Mouse (Mus musculus): ENCODE results near the gene Atf1.

Atf1 gene

GRCm38 (mm10) chr15:100227663-100228534 is at the start of gene Atf1:
Atf1 (plus strand) TSS chr15:100227819.
- DNase-seq = peak; percentile 97

DNA sequence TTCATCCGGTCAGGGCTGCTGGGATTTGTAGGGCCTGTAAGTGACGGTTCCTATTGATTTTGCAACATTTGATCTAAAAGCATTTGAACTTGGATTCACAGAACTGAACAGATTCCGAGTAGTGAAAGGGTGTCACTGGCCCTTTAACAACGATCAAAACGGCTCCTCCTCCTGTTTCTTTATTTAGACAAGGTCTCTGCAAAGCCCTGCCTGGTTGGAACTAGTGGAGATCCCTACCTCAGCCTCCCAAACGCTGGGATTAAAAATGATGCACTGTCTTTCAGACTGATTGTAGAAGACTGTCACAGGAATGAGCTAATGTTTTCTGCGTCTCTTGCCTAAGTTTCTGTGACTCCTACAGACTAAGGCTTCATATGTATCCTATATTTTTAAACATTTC is 49.1 kb upstream of the Atf1 start:
- no peak for DNase-seq

DNA sequence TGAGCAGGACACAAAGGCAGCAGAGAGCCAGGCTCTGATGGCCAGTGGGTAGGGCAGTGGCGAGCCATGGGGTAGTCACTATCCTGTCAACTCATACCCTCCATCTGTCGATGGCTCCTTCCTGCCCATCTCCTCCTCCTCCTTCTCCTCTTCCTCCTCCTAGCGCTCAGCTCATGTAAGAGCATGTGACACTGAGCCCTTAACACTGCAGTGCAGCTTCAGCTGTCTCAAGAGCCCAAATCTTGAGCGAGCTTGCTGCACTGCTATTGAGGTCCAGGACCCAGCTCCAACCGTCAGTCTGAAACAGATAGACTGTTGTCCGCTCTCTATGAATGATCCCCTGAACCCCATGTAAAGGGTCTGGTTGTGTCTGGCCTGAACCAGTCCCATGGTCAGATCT is 47.9 kb upstream of the Atf1 start:
- no peak for DNase-seq

DNA sequence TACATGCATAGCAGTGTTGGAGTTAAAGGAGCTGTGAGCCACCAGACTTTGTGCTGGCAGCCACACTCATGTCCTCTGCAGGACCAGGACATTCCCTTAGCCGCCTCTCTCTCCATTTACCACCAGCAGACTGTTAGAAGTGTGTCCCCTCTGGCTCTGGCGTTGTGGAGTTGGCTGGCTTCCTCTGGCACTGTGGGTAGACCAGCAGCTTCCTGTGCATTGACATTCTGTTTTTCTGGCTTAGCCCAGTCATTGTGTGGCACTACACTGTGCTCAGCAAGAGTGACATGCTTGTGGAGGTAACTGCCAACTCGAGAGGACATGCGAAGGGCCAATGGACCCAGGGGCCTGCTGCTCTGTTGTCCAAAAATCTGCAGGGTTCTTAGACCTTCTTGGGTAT is 47.4 kb upstream of the Atf1 start:
- DNase-seq = no peak

GRCm38 (mm10) chr15:100181841-100182240 is 45.8 kb upstream of the Atf1 start:
- no peak for DNase-seq

- no peak for DNase-seq
Measured at GRCm38 (mm10) chr15:100182526-100183280, 44.9 kb upstream of the Atf1 start.

GRCm38 (mm10) chr15:100183510-100183909 is 44.1 kb upstream of the Atf1 start:
- DNase-seq = no peak

- no peak for DNase-seq
Measured at GRCm38 (mm10) chr15:100184821-100185496, 42.7 kb upstream of the Atf1 start.

DNA sequence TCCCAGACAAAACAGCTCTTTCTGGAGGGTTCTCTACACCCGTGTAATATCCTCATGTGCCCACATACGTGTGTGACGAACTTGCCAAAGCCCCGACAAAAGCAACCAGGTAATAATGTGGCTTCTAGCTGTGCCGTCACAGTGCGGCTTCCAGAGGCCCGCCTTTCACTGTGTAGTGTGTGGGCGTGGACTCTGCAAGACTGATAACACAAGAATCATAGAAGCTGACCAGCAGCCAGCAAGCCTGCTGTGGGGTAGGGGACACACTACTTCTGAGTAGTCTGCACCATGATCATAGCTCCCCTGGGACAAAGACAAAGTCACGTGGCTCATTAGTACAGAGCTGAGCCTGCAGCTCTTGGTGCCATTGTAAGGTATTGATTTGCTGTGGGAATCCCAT is 41.4 kb upstream of the Atf1 start:
- DNase-seq = no peak

- no peak for DNase-seq
Measured at GRCm38 (mm10) chr15:100186882-100187672, 40.5 kb upstream of the Atf1 start.

DNA sequence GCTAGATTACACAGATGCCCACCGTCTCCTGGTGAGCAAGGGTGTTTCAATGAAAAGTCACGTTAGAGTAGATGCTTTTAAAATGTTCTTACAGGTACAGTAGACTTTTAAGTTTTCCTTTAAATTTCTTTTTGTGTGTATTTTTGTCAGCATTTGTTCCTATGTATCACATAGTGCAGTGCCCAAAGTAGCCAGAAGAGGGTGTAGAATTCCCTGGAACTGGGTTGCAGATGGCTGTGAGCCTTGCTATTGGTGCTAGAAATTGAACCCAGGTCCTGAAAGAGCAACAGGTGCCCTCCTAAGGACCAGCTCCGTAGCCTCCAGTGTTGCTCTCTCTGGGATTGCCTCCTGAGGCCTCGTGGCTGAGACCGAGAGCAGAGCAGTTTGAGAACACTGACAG is 39.1 kb upstream of the Atf1 start:
- DNase-seq = peak; percentile 11

DNA sequence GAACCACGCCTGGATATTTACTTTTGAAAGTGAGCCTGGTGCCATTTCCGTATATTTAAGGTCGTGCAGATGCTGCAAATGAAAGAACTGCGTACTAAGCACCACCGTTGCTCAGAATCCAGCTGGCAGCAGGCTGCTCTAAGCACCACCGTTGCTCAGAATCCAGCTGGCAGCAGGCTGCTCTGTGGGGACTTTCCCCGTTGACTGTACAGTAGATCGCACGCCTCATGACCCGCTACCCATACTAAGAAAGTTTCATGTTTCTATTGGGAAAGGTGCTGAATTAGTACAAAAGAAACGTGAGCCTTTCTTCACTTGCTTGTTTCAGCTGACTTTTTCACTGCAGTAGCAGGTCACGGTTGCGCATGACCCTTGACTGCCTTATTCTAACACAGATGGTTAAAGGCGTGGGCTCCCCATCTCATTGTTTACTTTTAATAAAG is 38.6 kb upstream of the Atf1 start:
- peak; percentile 12 for DNase-seq

- DNase-seq = no peak
Measured at GRCm38 (mm10) chr15:100190083-100190482, 37.5 kb upstream of the Atf1 start.

- no peak for DNase-seq
Measured at GRCm38 (mm10) chr15:100198983-100199745, 28.5 kb upstream of the Atf1 start.

- DNase-seq = no peak
Measured at GRCm38 (mm10) chr15:100199790-100200189, 27.8 kb upstream of the Atf1 start.

DNA sequence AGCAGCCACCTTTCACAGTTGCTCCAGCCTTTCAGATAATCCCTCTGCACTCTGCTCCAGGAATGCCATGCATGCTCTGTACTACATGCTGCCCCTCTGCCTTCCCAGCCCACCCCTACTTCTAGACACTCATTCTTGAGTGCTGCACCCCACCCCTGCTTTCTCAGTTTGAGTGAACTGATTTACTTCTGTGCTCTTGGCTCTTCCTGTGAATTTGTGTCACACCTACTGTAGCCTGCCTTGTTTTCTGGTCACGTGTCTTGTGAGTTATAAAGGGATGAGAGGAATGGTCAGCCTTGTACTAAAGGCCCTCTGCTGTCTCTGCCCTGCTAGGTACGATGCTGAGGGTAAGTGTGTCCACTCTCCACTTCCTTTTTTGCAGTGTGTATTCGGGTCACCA is 25.8 kb upstream of the Atf1 start:
- DNase-seq = no peak

DNA sequence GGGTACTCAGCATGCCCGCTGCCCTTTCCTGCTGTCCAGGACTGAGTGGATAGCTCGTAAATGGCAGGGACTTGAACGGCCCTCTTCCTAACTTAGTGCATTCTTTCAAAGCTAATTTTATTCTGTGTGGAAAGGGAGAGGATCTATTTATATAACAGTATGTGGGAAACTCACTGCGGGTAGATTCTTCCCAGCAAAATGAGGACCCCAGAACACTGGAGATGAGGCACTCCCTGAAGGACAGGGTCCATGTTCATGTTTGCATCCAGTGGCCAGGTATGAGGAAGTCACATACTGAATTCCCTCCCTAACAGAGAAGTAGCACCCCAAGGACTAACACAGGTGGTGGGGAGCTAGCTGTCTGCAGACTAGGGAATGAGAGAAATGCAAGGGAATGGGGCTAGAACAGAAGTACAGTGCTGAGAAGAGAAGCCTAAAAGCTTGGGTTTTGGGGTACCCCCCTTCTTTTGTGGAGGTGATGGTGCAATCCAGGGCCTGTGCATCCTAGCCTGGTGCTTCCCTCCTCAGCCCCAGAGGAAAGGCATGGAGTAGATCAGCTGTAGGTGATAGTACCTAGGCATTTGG is 25.1 kb upstream of the Atf1 start:
- DNase-seq = no peak

DNA sequence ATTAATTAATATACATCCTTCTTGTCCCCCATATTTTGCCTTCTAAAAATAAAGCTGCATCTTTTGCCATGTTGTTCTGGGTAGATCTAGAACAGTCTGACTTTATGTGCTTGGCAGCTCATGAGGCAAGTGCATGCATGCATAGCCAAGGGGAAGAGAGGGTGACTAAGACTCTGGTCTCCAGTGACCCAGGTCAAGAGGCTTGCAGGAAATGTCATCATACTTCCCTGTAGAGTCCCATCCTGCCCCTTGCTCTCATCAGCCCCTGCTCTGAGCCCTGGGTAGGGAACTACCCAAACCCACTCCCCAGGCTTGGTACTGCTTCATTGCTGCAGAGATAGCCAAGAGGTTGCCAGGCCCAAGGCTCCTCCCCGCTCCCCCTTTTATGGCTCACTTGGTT is 23.0 kb upstream of the Atf1 start:
- no peak for DNase-seq

DNA sequence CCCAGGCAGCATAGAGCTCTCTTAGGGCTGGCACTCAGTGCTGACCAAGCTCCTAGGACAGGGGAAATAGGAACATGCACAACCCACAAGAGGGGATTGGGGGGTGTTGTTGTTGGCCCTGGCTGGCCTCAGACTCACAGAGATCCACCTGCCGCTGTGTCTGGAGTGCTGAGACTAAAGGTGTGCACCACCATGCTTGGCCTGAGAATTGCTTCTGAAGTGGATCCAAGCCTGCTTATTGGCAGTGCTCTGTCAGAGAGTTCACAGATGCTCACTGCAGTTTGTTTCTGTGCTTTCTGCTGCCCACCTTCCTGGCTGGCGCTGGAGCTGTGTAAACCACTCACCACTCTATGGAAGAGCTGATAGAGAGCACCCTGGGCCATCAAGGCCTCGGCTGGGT is 17.6 kb upstream of the Atf1 start:
- no peak for DNase-seq

- no peak for DNase-seq
Measured at GRCm38 (mm10) chr15:100213339-100213738, 14.3 kb upstream of the Atf1 start.

- DNase-seq = no peak
Measured at GRCm38 (mm10) chr15:100215092-100215491, 12.5 kb upstream of the Atf1 start.

DNA sequence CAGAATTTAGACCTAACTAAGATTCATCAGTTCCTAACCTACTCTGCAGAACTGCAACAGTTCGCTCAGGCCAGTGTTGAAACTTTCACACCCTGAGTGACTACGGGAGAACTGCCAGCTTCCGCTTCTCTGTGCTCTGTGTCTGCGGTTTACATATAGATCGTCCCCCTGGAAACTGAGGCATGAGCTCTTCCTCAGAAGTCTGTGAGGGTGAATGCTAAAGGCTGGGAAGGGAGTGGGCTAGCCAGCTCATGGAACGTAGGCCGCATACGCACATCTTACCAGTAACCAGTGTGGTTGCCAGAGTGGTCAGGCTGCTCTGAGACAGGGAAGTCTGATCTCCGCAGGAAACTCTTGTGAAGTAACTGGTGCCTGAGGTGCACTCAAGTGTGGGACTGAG is 11.4 kb upstream of the Atf1 start:
- no peak for DNase-seq

All from embryo, embryonic 11 days (tissue).